Mouse (Mus musculus) kidney, postnatal 0 days (tissue): ENCODE data around the gene Hsd17b7. TPM values are rescaled to one million over a fixed set of nuclear protein-coding genes. Genes with fewer than 3 reads are reported as not detected.

Experiments used
- ATAC-seq: fragments of 200-750 bp; cut with Nextera tagmentation; replicated peaks from 2 replicates; pipeline ENCODE4 v1.8.0; 2017; ENCODE audit warnings: low read depth, moderate number of reproducible peaks, moderate TSS enrichment, moderate library complexity; ENCODE audit not compliant: low FRiP score
- DNase-seq: peaks from one replicate; pipeline ENCODE4 v3.0.0-alpha.2; 2016; ENCODE audit warnings: low spot score
- H3K27ac ChIP-seq: fragments of 300-500 bp; sonication (generic); 2 replicates; pipeline ENCODE4 v1.5.1; 2014; ENCODE audit warnings: mild to moderate bottlenecking
- H3K27me3 ChIP-seq: fragments of 300-500 bp; sonication (generic); 2 replicates; pipeline ENCODE4 v1.6.1; 2014; ENCODE audit warnings: low read length, mixed read lengths; ENCODE audit not compliant: insufficient read depth
- H3K36me3 ChIP-seq: fragments of 300-500 bp; sonication (generic); 2 replicates; pipeline ENCODE4 v1.6.1; 2014; ENCODE audit warnings: low read length, mixed read lengths; ENCODE audit not compliant: insufficient read depth
- H3K4me1 ChIP-seq: fragments of 300-500 bp; sonication (generic); replicated peaks from 2 replicates; pipeline ENCODE4 v1.6.1; 2014; ENCODE audit warnings: antibody characterized with exemption, low read length, mixed read lengths; ENCODE audit not compliant: insufficient read depth
- H3K4me2 ChIP-seq: fragments of 300-500 bp; sonication (generic); 2 replicates; pipeline ENCODE4 v1.6.1; 2014; ENCODE audit warnings: mild to moderate bottlenecking, low read length, moderate library complexity, mixed read lengths
- H3K4me3 ChIP-seq: fragments of 300-500 bp; sonication (generic); replicated peaks from 2 replicates; pipeline ENCODE4 v1.5.1; 2014; ENCODE audit warnings: low read depth, low read length
- H3K9ac ChIP-seq: fragments of 300-500 bp; sonication (generic); 2 replicates; pipeline ENCODE4 v1.6.1; 2014; ENCODE audit warnings: low read depth, low read length
- H3K9me3 ChIP-seq: fragments of 300-500 bp; sonication (generic); replicated peaks from 2 replicates; pipeline ENCODE4 v1.6.1; 2016; ENCODE audit warnings: low read length, inconsistent platforms, mixed read lengths
- CTCF ChIP-seq: IDR thresholded peaks from 2 replicates; pipeline ENCODE4 v1.5.1; 2016; ENCODE audit warnings: antibody characterized with exemption, low read depth, mild to moderate bottlenecking, moderate library complexity
- WGBS: fragments of 180-500 bp; shearing (Covaris S2); extraction: QIAGEN DNeasy Blood & Tissue Kit; methylation state at CpG from one replicate; pipeline ENCODE4 v1.1.7; 2014; 5-methylcytosine and 5-hydroxymethylcytosine counted together
- polyA plus RNA-seq: library from polyadenylated mRNA; unstranded; fragments of >200 nt; fragmentation: Nextera tagmentation; extraction: Ambion mirVana; gene quantifications from 2 replicates; pipeline ENCODE4 v1.2.1, GENCODE M21; 2015

Gene Hsd17b7
- polyA plus RNA-seq, 1 experiment from 2014 or later: 18.1 TPM

DNA sequence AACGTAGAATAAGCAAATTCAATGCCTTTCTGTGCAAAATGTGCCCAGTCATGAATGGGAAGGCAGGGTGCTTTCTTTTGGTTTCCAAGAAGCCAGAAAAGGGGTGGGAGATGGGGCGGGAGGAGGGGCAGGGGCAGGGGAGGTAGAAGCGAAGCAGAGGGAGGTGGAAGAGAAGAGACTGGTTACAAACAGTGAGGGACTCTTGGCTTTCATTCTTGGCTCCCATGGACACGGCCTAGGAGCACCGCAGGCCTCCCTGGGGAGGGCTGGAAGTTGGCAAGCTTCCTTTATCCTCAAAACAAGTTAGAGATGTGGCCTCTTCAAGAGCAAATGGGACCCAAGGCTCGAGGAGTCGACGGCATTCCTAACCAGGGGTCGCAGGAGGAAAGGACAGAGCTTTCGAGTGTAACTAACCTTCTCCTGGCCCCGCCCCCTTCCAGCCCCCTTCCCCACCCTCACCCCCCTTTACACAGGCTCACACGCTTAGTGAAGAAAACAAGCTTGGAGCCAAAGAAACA, 40.5 kb downstream of the Hsd17b7 start, which contains the start of gene Ccdc190:
Ccdc190 (plus strand) TSS at position 195 of the 518 bp plus-strand sequence.
- no peaks in the 10 kb centered on the region for H3K36me3 ChIP-seq
- no peak for TF ChIP-seq CTCF
- peak within 1 kb of the TSS; percentile 37 for H3K4me2 ChIP-seq
- H3K27ac ChIP-seq: no peak within 1 kb of the TSS
- DNase-seq (peak; percentile 30), ATAC-seq (no peak)
- H3K27me3 ChIP-seq: peaks cover 3% of the 10 kb centered on the region; the same call in 1 of the 2 replicates
- WGBS: 18% methylated on average over 12 of the region's 12 CpGs
- H3K4me1 ChIP-seq: no peaks in the 10 kb centered on the region; the same call in 1 of the 2 replicates
- H3K9ac ChIP-seq: no peak within 1 kb of the TSS
- no peak within 1 kb of the TSS for H3K4me3 ChIP-seq
- no peaks in the 10 kb centered on the region for H3K9me3 ChIP-seq

DNA sequence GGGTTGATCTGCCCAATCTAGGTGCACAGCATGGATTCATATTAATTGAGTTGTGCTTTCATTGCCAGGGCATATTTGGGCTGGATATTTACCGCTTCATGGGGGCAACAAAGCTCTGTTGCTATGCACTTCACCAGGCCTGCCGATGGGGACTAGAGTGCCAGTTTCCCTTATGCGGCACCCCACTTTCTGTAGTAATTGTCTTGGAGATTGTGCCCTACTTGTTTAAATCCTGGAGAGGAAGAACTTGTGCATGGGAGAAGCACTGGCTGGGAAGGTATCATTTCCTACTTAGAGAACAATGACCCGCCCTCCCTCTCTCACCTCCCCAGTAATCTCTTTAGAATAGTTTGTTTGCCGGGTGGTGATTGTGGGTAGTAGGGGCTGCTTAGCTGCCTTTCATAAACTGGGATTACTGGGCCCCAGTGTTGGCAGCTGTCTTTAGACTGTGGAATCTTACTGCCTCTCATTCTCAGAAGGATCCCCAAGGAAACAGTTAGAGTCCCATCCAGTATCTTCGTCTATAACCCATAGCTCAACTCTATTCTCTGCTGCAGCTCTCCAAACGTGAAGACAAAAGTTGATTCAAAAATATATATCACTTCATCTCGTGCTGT, 41.2 kb downstream of the Hsd17b7 start:
- TF ChIP-seq CTCF: no peak
- WGBS: 68% methylated on average over 8 of the region's 8 CpGs
- Histone ChIP-seq H3K4me1 (no peaks in the 10 kb centered on the region; the same call in 1 of the 2 replicates), H3K4me2 (peak overlapping the region; percentile 37), H3K9ac (no peak overlapping the region), H3K36me3 (no peaks in the 10 kb centered on the region), H3K4me3 (no peak overlapping the region), H3K27ac (no peak overlapping the region), H3K27me3 (peaks cover 3% of the 10 kb centered on the region; the same call in 1 of the 2 replicates), H3K9me3 (no peaks in the 10 kb centered on the region)
- DNase-seq (no peak), ATAC-seq (no peak)

DNA sequence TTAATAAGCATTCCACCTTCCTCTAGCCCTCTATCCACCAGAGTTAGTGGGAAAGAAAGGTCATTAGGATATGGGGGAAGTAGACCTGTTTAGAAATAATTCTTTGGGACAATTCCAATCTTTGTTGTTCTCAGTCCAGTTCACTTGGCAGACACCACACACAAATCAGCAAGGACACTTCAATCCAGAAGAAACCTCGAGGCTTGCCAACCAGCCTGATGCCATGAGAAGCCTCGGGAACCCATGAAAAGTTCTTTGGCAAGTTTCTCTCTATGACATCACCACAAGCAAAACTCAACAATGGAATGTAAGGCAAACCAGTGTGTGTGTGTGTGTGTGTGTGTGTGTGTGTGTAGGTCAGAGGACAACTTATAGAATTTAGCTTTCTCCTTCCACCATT, 44.5 kb downstream of the Hsd17b7 start:
- no peaks in the 10 kb centered on the region for H3K9me3 ChIP-seq
- DNase-seq (no peak), ATAC-seq (no peak)
- H3K27me3 ChIP-seq: peaks cover 3% of the 10 kb centered on the region; the same call in 1 of the 2 replicates
- no peak overlapping the region for H3K9ac ChIP-seq
- no peak overlapping the region for H3K27ac ChIP-seq
- no peaks in the 10 kb centered on the region for H3K36me3 ChIP-seq
- no peaks in the 10 kb centered on the region; the same call in 1 of the 2 replicates for H3K4me1 ChIP-seq
- H3K4me3 ChIP-seq: no peak overlapping the region
- 80% methylated on average over 2 of the region's 2 CpGs for WGBS
- no peak overlapping the region for H3K4me2 ChIP-seq
- no peak for TF ChIP-seq CTCF

DNA sequence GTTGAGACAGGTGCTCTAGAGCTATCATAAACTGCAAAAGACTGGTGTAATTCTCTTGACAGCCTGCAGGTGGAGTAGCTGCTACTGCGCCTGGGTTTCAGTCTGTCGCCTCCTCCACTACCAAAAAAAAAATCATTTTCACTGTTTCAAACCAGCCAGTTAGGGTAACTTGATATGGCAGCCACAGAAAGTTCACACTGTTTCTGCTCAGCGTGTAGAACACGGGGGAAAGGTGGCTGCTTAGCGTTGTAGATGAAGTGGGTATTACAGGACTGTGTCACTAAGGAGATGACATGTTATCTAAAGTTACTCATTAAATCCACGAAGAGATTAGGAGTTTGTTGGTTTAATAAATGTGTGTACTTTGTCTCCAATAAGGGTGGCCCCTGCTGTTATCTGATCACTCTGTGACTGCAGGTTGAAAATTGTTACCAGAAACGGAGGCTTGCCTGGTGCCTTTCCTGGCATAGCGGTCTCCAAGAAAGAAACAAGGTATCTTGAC, 47.3 kb downstream of the Hsd17b7 start:
- H3K27me3 ChIP-seq: no peaks in the 10 kb centered on the region

DNA sequence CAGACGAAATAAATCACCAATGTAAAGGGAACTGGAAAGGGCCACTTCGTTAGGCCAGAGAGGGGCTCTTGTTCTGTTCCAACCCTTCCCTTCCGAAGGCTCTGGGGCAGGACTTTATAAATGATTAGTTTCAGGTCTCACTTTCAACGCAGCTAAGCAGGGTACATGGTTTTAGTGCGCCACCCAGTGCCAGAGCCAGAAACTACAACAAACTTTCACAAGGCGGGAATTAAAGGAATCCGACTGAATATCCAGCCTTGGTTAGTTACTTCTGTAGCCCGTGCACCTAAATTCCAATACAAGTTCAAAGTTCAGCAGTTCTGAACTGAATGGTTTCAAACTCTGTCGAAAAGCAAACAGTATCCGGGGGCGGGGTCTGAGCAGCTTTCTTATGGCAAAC, 49.8 kb downstream of the Hsd17b7 start:
- Histone ChIP-seq H3K9ac (no peak overlapping the region), H3K27me3 (no peaks in the 10 kb centered on the region), H3K4me2 (peak overlapping the region; percentile 34), H3K4me3 (no peak overlapping the region), H3K27ac (no peak overlapping the region), H3K36me3 (no peaks in the 10 kb centered on the region), H3K9me3 (no peaks in the 10 kb centered on the region), H3K4me1 (no peaks in the 10 kb centered on the region)
- ATAC-seq (peak; percentile 63; the same call in 1 of the 2 replicates), DNase-seq (peak; percentile 90)
- peak; percentile 88 for TF ChIP-seq CTCF
- WGBS: 3% methylated on average over 11 of the region's 11 CpGs

More for the DNA sequence above, 47.3 kb downstream of the Hsd17b7 start:
- Histone ChIP-seq H3K4me1 (no peaks in the 10 kb centered on the region), H3K9ac (no peak overlapping the region), H3K4me3 (no peak overlapping the region), H3K4me2 (peak overlapping the region; percentile 33; the same call in 1 of the 2 replicates), H3K36me3 (no peaks in the 10 kb centered on the region), H3K9me3 (no peaks in the 10 kb centered on the region), H3K27ac (no peak overlapping the region)
- TF ChIP-seq CTCF: peak; percentile 79
- peak; percentile 88 for DNase-seq
- ATAC-seq: no peak
- WGBS: 24% methylated on average over 8 of the region's 8 CpGs

DNA sequence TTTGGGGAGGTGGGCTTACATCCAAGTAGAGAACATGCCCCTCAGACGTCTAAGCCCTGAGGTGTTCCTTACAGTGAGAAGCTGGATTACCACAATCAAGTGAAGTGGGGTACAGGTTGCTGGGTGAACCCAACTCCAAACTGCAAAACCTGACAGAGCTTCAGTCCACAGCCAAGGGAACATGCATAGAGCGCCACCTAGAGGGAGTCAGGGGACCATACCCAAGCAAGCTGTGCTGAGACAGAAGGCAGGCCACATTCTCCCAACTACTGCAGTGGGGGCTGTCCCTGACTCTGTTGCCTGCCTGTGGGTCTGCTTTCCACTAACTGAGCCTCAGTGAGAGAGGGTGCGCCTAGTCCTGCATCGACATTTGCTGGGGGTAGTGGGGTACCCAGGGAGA, 51.0 kb downstream of the Hsd17b7 start:
- Histone ChIP-seq H3K4me3 (no peak overlapping the region), H3K9me3 (no peaks in the 10 kb centered on the region), H3K27me3 (no peaks in the 10 kb centered on the region), H3K27ac (no peak overlapping the region), H3K36me3 (no peaks in the 10 kb centered on the region), H3K9ac (no peak overlapping the region), H3K4me2 (no peak overlapping the region), H3K4me1 (no peaks in the 10 kb centered on the region)
- DNase-seq (peak; percentile 84), ATAC-seq (no peak; the same call in 1 of the 2 replicates)
- WGBS: 31% methylated on average over 4 of the region's 4 CpGs
- TF ChIP-seq CTCF: peak; percentile 84
